Mouse (Mus musculus): ENCODE results near the gene Psmb7.

Gene Psmb7

GRCm38 (mm10) chr2:38641761-38642160 is 2.1 kb downstream of the Psmb7 start:
- no peak for DNase-seq (ENCODE audit: extremely low spot score, low read depth, low spot score)

- DNase-seq (ENCODE audit: extremely low spot score, low read depth, low spot score): no peak
Observed at GRCm38 (mm10) chr2:38637716-38638267, 6.1 kb downstream of the Psmb7 start.

- no peak for DNase-seq (ENCODE audit: extremely low spot score, low read depth, low spot score)
Observed at GRCm38 (mm10) chr2:38630574-38630973, 13.3 kb downstream of the Psmb7 start.

- no peak for DNase-seq (ENCODE audit: extremely low spot score, low read depth, low spot score)
Observed at GRCm38 (mm10) chr2:38629451-38629850, 14.4 kb downstream of the Psmb7 start.

- DNase-seq (ENCODE audit: extremely low spot score, low read depth, low spot score): no peak
Observed at GRCm38 (mm10) chr2:38628801-38629200, 15.1 kb downstream of the Psmb7 start.

- no peak for DNase-seq (ENCODE audit: extremely low spot score, low read depth, low spot score)
Observed at GRCm38 (mm10) chr2:38623821-38624590, 19.9 kb downstream of the Psmb7 start.

- DNase-seq (ENCODE audit: extremely low spot score, low read depth, low spot score): no peak
Observed at GRCm38 (mm10) chr2:38623411-38623810, 20.5 kb downstream of the Psmb7 start.

- DNase-seq (ENCODE audit: extremely low spot score, low read depth, low spot score): no peak
Observed at GRCm38 (mm10) chr2:38621610-38622021, 22.3 kb downstream of the Psmb7 start.

GRCm38 (mm10) chr2:38621076-38621475 is 22.8 kb downstream of the Psmb7 start:
- no peak for DNase-seq (ENCODE audit: extremely low spot score, low read depth, low spot score)

GRCm38 (mm10) chr2:38619777-38620176 is 24.1 kb downstream of the Psmb7 start:
- no peak for DNase-seq (ENCODE audit: extremely low spot score, low read depth, low spot score)

- no peak for DNase-seq (ENCODE audit: extremely low spot score, low read depth, low spot score)
Observed at GRCm38 (mm10) chr2:38616956-38617872, 26.7 kb downstream of the Psmb7 start.

GRCm38 (mm10) chr2:38616072-38616471 is 27.8 kb downstream of the Psmb7 start:
- DNase-seq (ENCODE audit: extremely low spot score, low read depth, low spot score): no peak

- DNase-seq (ENCODE audit: extremely low spot score, low read depth, low spot score): no peak
Observed at GRCm38 (mm10) chr2:38614437-38614836, 29.4 kb downstream of the Psmb7 start.

GRCm38 (mm10) chr2:38613576-38613975 is 30.3 kb downstream of the Psmb7 start:
- no peak for DNase-seq (ENCODE audit: extremely low spot score, low read depth, low spot score)

- no peak for DNase-seq (ENCODE audit: extremely low spot score, low read depth, low spot score)
Observed at GRCm38 (mm10) chr2:38612596-38612995, 31.3 kb downstream of the Psmb7 start.

GRCm38 (mm10) chr2:38610161-38610560 is 33.7 kb downstream of the Psmb7 start:
- no peak for DNase-seq (ENCODE audit: extremely low spot score, low read depth, low spot score)

GRCm38 (mm10) chr2:38609310-38609709 is 34.6 kb downstream of the Psmb7 start:
- DNase-seq (ENCODE audit: extremely low spot score, low read depth, low spot score): no peak

- DNase-seq (ENCODE audit: extremely low spot score, low read depth, low spot score): no peak
Observed at GRCm38 (mm10) chr2:38608831-38609309, 35.0 kb downstream of the Psmb7 start.

GRCm38 (mm10) chr2:38607716-38608115 is 36.2 kb downstream of the Psmb7 start:
- no peak for DNase-seq (ENCODE audit: extremely low spot score, low read depth, low spot score)

GRCm38 (mm10) chr2:38600842-38601241 is 43.0 kb downstream of the Psmb7 start:
- DNase-seq (ENCODE audit: extremely low spot score, low read depth, low spot score): no peak

GRCm38 (mm10) chr2:38598395-38598794 is 45.5 kb downstream of the Psmb7 start:
- no peak for DNase-seq (ENCODE audit: extremely low spot score, low read depth, low spot score)
